ENCODE assay signal across 18 mouse cellular contexts in the genomic region with DNA sequence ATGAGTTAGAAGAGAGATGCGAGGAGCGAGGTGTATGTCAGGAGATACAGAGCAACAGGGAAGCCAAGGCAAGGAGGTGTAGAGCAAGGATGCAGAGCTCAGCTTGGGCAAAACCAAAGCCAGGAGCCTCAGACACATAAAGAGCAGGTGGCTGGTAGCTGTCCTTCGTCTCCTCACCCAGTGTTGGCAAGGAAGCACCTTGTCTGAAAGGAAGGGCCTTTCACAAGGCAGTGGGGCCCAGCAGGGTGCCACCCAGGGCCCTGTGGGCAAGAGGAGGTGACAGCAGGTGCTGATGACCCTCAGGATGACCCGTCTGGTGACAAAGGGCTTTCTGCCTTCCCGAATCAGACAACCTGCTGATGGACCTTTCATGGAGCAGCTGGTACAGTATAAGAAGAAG. TPM values are rescaled to one million over a fixed set of nuclear protein-coding genes. Genes with fewer than 3 reads are reported as not detected.
"Had no signal": no experiment of that assay in that cellular context is flagged by ENCODE, and none has a peak within 500 bp of the region (broad histone marks: within the 10 kb centered on the region; RNA-seq: fewer than 3 reads in every experiment).

No protein-coding gene starts in this region.

- H3K4me1 ChIP-seq: liver, embryonic 12.5 days had no signal

- H3K36me3 ChIP-seq: limb, embryonic 15.5 days; liver, embryonic 12.5 days; midbrain, embryonic 10.5 days; neural tube, embryonic 15.5 days had no signal

- ATAC-seq: liver, embryonic 12.5 days had no signal

- H3K4me2 ChIP-seq: limb, embryonic 15.5 days; liver, embryonic 12.5 days; lung, embryonic 14.5 days; neural tube, embryonic 15.5 days had no signal

- H3K27ac ChIP-seq: kidney, postnatal 0 days; limb, embryonic 15.5 days; liver, embryonic 12.5 days; midbrain, embryonic 10.5 days had no signal

- DNase-seq: kidney, postnatal 36 days; lung, embryonic 14.5 days; lung, postnatal 10 days; lung, postnatal 4 days; right cerebral cortex, adult 18-20 months; right cerebral cortex, postnatal 25 days; thymus, postnatal 36 days had no signal

- H3K9ac ChIP-seq: limb, embryonic 15.5 days; liver, embryonic 12.5 days; lung, embryonic 14.5 days; neural tube, embryonic 15.5 days had no signal

- H3K4me3 ChIP-seq: layer of hippocampus, adult 2 months; limb, embryonic 15.5 days; liver, embryonic 12.5 days; midbrain, embryonic 10.5 days; myocyte; neural tube, embryonic 15.5 days had no signal

- H3K9me3 ChIP-seq: limb, embryonic 15.5 days; liver, embryonic 12.5 days; midbrain, embryonic 10.5 days; neural tube, embryonic 15.5 days had no signal

RNA-seq across cellular contexts. Expression of a gene that starts 13.0 kb away (rescaled TPM):
- polyA plus RNA-seq: kidney, postnatal 0 days; limb, embryonic 11.5 days; limb, embryonic 15.5 days; lung, embryonic 14.5 days; neural tube, embryonic 11.5 days; neural tube, embryonic 15.5 days; stomach, embryonic 16.5 days had no signal

RNA-seq across cellular contexts. Expression of a gene that starts 28.0 kb away (rescaled TPM):
- total RNA-seq: megakaryocyte, adult 5-6 weeks had no signal
